Mouse (Mus musculus) heart, postnatal 25 days (tissue): ENCODE results near the gene Zfp964. TPM values are rescaled to one million over a fixed set of nuclear protein-coding genes. Genes with fewer than 3 reads are reported as not detected.
A peak's percentile ranks its signal among the peaks of the same experiment; 100 is the strongest.
"Not testable (repeated sequence)": the region's sequence is repeated elsewhere in the genome, so short reads cannot be mapped to it uniquely, and the experiment has no call there.

Source experiments
- DNase-seq: peaks from one replicate; pipeline ENCODE4 v3.0.0; 2022; ENCODE audit warnings: low spot score
- intact Hi-C: fragments of 180-260 bp; cut with DNase I; formaldehyde crosslinking; loops from one replicate; pipeline ENCODE4 v1.15.1; 2025
- total RNA-seq, 2 experiments: library from RNA; stranded (reverse); gene quantifications; 2 replicates each; pipeline ENCODE4 v1.2.3; 2021

The Zfp964 gene
- 1 to 10 TPM; 1.2 to 1.4 TPM for total RNA-seq

DNA sequence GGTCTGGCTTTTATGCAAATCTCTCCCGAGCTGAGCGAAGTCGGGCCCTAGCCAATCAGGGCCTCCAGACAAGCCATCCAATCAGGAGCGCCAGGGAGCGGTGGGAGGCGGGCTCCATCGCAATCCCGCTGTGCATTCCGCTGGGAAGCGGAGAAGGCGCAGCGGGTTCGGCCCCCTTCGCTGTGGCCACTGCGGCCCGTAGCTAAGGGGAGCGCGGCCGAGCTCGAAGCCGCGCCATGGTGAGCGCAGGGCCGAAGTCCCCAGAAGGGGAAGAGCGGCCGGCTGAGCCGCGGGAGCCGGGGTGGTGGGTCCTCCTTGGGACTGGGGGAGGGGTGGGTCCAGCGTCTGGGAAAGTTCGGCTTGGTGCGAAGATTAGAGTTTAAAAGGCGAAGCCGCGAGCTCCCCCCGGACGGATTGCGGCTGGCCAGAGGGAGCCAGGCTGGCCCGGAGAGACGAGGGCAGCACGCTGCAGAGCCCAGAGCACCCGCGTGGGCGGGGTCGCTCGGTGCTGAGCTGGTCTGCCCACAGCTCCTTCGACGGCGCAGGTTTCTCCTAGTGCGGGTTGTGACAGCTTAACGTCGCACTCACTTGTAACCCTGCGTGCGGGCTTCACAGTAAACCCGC, at the start of gene Zfp964:
Gene Zfp964 (plus strand): TSS at position 122 of the 624 bp plus-strand sequence.
- DNase-seq: peak; percentile 88
- intact Hi-C loops: loop anchor here (2.0 to 10.0 kb wide), 3 partner anchors 30 to 320 kb away; partner anchors contain the start of genes Zfp868 and Zfp869

DNA sequence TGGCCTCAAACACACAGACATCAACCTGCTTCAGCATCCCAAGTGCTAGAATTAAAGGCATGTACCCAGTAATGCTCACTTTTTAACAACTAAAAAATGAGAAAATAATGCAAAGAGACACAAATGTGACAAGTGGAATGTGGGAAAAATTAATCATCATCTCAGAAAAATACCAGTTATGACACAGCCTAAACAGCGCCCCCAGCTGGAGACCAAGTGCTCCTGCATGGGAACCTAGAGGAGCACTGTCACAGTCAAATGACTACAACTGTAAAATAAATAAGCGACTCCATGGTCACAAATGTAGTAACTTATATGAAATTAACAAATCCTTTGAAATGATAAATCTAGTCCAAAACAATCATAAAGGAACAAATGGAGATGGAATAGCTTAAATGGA, 39.6 kb upstream of the Zfp964 start:
- intact Hi-C loops: no loop called here
- no peak for DNase-seq

DNA sequence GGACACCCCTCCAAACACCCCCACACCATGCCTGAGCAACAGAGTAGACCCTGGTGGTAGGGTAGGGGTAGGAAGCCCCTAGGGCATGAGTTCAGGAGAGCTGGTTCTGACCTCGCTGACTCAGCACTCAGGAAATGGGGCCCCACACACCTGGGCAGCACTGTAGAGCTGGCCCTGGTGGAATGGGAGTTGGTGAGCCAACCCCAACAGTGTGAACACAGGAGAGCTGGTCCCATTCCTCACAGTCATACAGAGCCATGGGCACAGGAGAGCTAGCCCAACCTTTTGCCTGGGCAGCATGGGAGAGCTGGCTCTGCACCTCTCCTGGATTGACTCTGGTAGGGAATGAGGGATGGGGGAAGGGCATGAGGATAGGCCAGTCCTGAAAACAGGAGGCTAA, 36.2 kb upstream of the Zfp964 start:
- DNase-seq: no peak
- intact Hi-C loops: no loop called here

DNA sequence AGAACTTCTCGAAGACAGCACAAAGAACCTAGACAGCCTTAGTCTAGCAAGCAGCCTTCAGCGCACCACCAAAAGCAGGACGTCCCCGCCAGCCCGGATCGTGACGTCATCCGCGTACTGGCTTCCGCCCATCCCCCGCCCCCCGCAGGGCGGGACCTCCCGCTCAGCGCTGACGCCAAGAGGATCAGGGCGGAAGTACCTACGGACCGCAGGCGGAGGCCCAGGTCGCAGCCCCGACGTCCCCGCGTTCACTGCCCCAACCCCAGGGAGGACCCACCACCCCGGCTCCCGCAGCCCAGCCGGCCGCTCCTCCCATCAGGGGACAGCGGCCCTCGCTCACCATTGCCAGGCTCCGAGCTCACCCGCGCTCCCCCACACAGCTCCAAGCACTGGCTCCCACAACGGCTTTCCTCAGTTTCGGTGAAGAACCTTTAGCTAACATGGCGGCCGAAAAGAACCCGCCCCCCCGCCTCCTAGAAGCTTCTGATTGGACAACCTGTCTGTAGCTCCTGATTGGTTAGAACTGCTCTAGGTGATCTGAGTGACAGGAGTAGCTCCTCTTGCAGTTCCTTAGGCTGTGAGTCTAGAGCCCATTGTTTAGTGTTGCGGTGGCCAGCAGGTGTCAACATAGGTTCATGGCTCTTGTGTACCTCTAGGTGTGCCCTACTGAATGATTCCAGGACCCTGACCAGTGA, 29.0 kb upstream of the Zfp964 start, which contains the start of gene Zfp868:
Gene Zfp868 (minus strand): TSS at position 454 of the 695 bp plus-strand sequence.
- DNase-seq: peak; percentile 97
- intact Hi-C loops: loop anchor here (2.0 to 10.0 kb wide), 5 partner anchors 30 to 250 kb away; partner anchors contain the start of genes Atp13a1, Zfp866, Zfp963 and Zfp964

DNA sequence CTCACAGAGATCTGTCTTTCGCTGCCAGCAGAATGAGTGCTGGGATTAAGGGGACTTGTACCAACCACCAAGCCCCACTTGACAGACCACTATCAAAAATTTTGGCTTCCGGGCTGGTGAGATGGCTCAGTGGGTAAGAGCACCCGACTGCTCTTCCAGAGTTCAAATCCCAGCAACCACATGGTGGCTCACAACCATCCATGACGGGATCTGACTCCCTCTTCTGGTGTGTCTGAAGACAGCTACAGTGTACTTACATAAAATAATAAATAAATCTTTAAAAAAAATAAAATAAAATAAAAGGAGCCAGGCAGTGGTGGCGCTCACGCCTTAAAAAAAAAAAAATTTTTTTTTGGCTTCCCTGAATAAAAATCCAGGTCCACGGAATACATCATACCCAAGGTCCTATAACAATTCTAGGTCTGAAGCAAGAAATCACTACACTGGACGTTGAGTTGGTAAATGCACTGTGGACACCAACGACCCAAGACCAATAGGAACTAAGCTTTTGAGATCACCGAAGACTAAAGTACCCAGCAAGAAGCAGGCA, 396 bp upstream of the Zfp964 start:
- intact Hi-C loops: loop anchor here (2.0 to 10.0 kb wide), 3 partner anchors 29 to 321 kb away; partner anchors contain the start of genes Zfp868 and Zfp869
- DNase-seq: no peak

DNA sequence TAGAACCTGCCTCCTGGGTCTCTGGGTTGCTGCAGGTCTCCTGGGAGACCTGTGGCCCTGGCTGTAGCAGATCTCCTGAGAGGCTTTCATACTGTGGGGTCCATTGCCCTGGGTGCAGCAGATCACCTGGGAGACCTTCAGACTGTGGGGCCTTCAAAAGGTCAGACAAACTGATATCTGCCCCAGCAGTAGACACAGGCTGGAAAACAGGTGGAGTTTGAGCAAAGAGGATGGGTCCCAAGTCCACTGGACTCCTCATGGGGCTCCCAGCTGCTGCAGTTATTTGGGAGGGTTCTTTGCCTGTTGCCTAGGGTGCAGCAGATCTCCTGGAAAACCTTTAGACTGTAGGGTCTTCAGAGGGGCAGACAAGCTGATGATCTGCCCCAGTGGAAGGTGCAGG, 7.0 kb downstream of the Zfp964 start:
- no peak for DNase-seq
- intact Hi-C loops: no loop called here

DNA sequence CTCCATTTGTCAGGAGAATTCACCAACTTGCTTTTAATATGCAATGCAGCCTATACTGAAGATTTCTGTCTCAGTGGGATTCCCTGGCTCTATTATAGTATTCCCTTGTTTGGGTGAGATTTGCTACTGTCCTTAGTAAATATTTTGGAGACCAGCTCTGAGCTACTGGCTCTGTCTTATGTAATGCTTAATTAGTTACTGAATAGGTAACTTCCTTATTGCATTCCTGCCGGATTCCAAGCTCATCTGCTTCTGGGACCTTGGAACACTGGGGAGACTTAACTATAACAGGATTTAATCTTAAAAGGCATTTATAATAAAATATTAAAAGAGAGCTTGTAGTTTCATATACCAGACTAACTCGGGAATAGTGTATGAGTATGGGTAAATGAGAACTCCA, 10.8 kb downstream of the Zfp964 start:
- intact Hi-C loops, DNase-seq: not testable (repeated sequence)

DNA sequence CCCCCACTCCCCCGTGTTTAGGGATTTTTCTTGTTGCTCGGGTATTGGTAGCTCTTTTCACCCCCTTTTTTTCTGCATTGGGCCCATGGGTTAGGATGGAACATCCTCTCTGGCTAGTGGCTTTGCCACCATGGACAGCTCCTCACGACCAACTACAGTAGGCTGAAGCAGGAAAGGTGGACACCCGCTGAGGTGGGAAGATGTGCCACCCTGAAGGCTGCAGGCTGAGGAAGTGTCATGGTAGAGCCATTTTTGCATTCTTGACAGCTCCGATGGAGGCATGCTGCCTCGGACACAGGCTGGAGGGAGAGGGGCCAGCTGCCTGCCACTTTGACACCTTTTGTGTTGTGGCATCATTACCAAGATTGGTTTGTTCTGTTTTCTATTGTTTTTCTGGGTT, 47.5 kb downstream of the Zfp964 start:
- DNase-seq: no peak
- intact Hi-C loops: no loop called here

DNA sequence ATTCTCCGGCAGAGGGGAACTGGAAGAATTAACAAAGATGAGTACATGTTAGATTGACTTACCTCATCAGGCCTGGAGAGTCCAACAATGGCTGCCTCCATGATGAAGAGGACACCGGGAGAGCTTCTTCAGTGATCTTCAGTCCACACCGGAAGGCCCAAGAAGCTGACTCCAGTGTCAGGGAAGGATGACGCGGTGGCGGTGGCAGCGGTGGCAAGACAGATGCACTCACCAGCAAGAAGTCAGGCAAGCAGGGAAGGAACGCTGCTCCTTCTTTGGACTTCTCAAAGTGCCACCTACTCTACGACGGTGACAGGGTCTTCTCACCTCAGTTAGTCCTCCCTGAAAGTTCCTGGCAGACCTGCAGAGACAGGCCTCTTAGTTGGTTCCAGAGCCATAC, 56.3 kb downstream of the Zfp964 start, which contains the start of gene Zfp869:
Gene Zfp869 (minus strand): TSS at position 101 of the 400 bp plus-strand sequence.
- not testable (repeated sequence) for DNase-seq
- intact Hi-C loops: loop anchor here (5.0 kb wide), 1 partner anchor 58 kb away; the partner anchor contains the start of gene Zfp964

DNA sequence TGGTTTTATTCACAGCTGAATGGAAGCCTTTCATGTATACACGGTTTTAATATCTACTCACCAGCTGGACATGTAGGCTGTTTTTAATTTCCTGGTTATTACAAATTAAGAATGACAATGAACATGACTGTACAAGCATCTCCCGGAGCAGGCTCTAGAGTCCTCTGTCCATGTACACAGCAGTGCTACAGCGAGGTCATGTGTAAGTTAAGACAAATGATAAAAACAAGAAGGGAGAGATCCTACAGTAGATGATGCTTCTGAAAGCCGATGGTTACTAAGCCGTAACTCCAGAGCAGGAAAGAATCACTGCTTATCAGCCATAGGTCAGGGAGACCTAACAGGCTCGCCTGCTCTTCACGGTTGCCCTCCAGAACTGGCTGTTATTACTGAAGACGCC, 59.2 kb downstream of the Zfp964 start:
- no peak for DNase-seq
- intact Hi-C loops: loop anchor here (5.0 kb wide), 1 partner anchor 61 kb away; the partner anchor contains the start of gene Zfp964

DNA sequence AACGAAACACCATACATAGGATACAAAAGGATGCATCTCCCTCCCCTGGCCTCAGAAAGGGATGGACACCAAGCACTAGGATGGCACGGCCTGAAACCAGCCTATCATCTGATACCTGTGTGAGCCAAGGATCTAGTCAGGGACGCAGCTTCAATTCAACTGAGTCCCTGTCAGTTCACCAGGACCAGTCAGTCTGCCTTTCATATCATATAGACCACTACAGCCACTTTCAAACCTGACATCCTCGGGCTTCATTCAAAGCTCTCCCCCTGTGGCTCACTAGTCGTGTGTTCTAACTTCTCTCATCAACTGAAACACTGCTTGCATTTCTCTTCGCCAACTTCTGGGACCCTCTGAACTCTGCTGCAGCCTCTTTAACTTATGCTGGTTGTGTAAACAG, 61.1 kb downstream of the Zfp964 start:
- intact Hi-C loops: loop anchor here (5.0 kb wide), 2 partner anchors 77 to 88 kb away; partner anchors contain the start of genes Atp13a1, Zfp866 and Zfp868
- DNase-seq: no peak

Other genes starting within 250 kb of the Zfp964 start
- gene Gm9495, start 200.9 kb upstream of the Zfp964 start, total RNA-seq: not detected
- under 1 TPM in 1 of 2 experiments, not detected in 1; 0.20 TPM for gene Gm7697, start 131.5 kb upstream of the Zfp964 start, total RNA-seq
- 1 to 10 TPM; 7.1 to 9.6 TPM for gene Zfp868, start 28.9 kb upstream of the Zfp964 start, total RNA-seq
- gene Zfp869, start 56.2 kb downstream of the Zfp964 start, total RNA-seq: 10 to 100 TPM; 12.2 to 14.5 TPM
- gene Zfp963, start 95.5 kb downstream of the Zfp964 start, total RNA-seq: 1 to 10 TPM; 2.1 to 2.8 TPM
- gene Gm20422, start 120.4 kb downstream of the Zfp964 start, total RNA-seq: 1 to 10 TPM; 1.2 to 1.8 TPM
- gene Atp13a1, start 136.7 kb downstream of the Zfp964 start, total RNA-seq: 10 to 100 TPM; 15.0 to 15.1 TPM
- 10 to 100 TPM; 15.5 to 19.4 TPM for gene Zfp866, start 136.7 kb downstream of the Zfp964 start, total RNA-seq
- gene Gmip, start 154.2 kb downstream of the Zfp964 start, total RNA-seq: 1 to 10 TPM; 4.9 to 5.5 TPM
- gene Lpar2, start 167.9 kb downstream of the Zfp964 start, total RNA-seq: under 1 TPM; 0.26 to 0.34 TPM
- under 1 TPM in 1 of 2 experiments, not detected in 1; 0.39 TPM for gene Pbx4, start 178.0 kb downstream of the Zfp964 start, total RNA-seq
- gene Cilp2, start 233.2 kb downstream of the Zfp964 start, total RNA-seq: 1 to 10 TPM; 2.8 to 2.9 TPM
- gene Tssk6, start 247.7 kb downstream of the Zfp964 start, total RNA-seq: under 1 TPM in 1 of 2 experiments, not detected in 1; 0.20 TPM
- gene Ndufa13, start 248.1 kb downstream of the Zfp964 start, total RNA-seq: 100 to 1,000 TPM; 446 to 456 TPM
- gene Yjefn3, start 248.2 kb downstream of the Zfp964 start, total RNA-seq: 10 to 100 TPM in 1 of 2 experiments, 1 to 10 TPM in 1; 9.6 to 14.8 TPM